Mouse (Mus musculus): Measurements from ENCODE around the gene Ndufaf1. TPM values are rescaled to one million over a fixed set of nuclear protein-coding genes. Genes with fewer than 3 reads are reported as not detected.
"Not testable (repeated sequence)": the region's sequence is repeated elsewhere in the genome, so short reads cannot be mapped to it uniquely, and the experiment has no call there.

Ndufaf1 gene
- total and polyA plus RNA-seq, 2 experiments from 2014 or later = 27.6 to 42.0 TPM

DNA sequence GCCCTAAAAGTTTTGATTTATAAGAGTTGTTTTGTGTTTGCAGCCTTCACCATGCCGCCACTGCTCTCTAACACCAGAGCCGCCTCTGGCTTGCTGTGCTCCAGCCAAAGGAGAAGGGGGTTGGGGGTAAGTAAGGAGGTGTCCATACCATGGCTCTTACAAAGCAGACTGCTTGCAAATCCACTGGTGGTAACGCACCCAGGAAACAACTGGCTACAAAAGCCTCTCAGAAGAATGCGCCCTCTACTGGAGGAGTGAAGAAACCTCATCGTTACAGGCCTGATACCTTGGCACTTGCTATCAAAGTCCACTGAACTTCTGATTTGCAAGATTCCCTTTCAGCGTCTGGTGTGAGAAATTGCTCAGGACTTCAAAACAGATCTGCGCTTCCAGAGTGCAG, 6.4 kb upstream of the Ndufaf1 start:
- Histone ChIP-seq H3K4me3 (ENCODE audit: low read depth, low read length) (no peak overlapping the region), H3K4me2 (ENCODE audit: low read depth) (no peak overlapping the region), H3K36me3 (ENCODE audit: insufficient read depth) (no peaks in the 10 kb centered on the region), H3K9me3 (ENCODE audit: low read length) (no peaks in the 10 kb centered on the region), H3K27ac (ENCODE audit: low read depth, low read length) (no peak overlapping the region), H3K4me1 (ENCODE audit: insufficient read depth) (no peaks in the 10 kb centered on the region), H3K9ac (no peak overlapping the region), H3K27me3 (ENCODE audit: insufficient read depth, low read length) (no peaks in the 10 kb centered on the region)
- DNase-seq = no peak
- no peak for ATAC-seq
- TF ChIP-seq CTCF (IDR thresholded peaks at IDR 0.05; ENCODE audit: low read depth) = peak; percentile 47
- WGBS = 12% methylated on average over 7 of the region's 7 CpGs

- DNase-seq; H3K27ac ChIP-seq (ENCODE audit: low read depth, low read length); H3K27me3 ChIP-seq (ENCODE audit: insufficient read depth, low read length); H3K4me1 ChIP-seq (ENCODE audit: insufficient read depth); H3K4me3 ChIP-seq (ENCODE audit: low read depth, low read length); ATAC-seq; H3K9me3 ChIP-seq (ENCODE audit: low read length); H3K4me2 ChIP-seq (ENCODE audit: low read depth); H3K9ac ChIP-seq; H3K36me3 ChIP-seq (ENCODE audit: insufficient read depth): not testable (repeated sequence)
- WGBS = 79% methylated on average over 19 of the region's 23 CpGs
Measured at GRCm38 (mm10) chr2:119665744-119666143, 3.1 kb upstream of the Ndufaf1 start.

DNA sequence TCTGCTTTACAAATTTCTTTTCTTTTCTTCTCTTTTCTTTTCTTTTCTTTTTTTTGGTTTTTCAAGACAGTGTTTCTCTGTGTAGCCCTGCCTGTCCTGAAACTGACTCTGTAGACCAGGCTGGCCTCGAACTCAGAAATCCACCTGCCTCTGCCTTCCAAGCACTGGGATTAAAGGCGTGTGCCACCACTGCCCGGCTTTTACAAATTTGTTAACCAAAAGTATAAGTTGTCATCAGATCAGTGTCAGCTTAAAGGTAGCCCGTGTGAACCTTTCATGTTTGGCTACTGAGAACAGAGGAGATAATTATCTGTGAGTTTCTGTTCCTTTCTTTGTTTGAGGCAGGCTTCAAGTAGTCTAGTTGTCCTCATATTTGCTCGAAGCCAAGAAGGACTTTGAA, 18.4 kb downstream of the Ndufaf1 start:
- Histone ChIP-seq H3K36me3 (ENCODE audit: insufficient read depth) (peaks cover 7% of the 10 kb centered on the region; the same call in 1 of the 2 replicates), H3K27me3 (ENCODE audit: insufficient read depth, low read length) (no peaks in the 10 kb centered on the region), H3K9ac (no peak overlapping the region), H3K4me3 (ENCODE audit: low read depth, low read length) (no peak overlapping the region), H3K9me3 (ENCODE audit: low read length) (no peaks in the 10 kb centered on the region), H3K27ac (ENCODE audit: low read depth, low read length) (no peak overlapping the region), H3K4me2 (ENCODE audit: low read depth) (no peak overlapping the region), H3K4me1 (ENCODE audit: insufficient read depth) (no peaks in the 10 kb centered on the region)
- WGBS = 87% methylated on average over 5 of the region's 5 CpGs
- ATAC-seq = no peak
- DNase-seq = no peak
- no peak for TF ChIP-seq CTCF (IDR thresholded peaks at IDR 0.05; ENCODE audit: low read depth)

GRCm38 (mm10) chr2:119641214-119641912, 21.3 kb downstream of the Ndufaf1 start:
- H3K36me3 ChIP-seq (ENCODE audit: insufficient read depth) = peaks cover 4% of the 10 kb centered on the region; the same call in 1 of the 2 replicates
- H3K27ac ChIP-seq (ENCODE audit: low read depth, low read length) = no peak overlapping the region
- no peak overlapping the region for H3K4me3 ChIP-seq (ENCODE audit: low read depth, low read length)
- no peak overlapping the region for H3K4me2 ChIP-seq (ENCODE audit: low read depth)
- ATAC-seq = no peak
- H3K4me1 ChIP-seq (ENCODE audit: insufficient read depth) = no peaks in the 10 kb centered on the region
- no peak for TF ChIP-seq CTCF (IDR thresholded peaks at IDR 0.05; ENCODE audit: low read depth)
- H3K27me3 ChIP-seq (ENCODE audit: insufficient read depth, low read length) = no peaks in the 10 kb centered on the region
- 92% methylated on average over 5 of the region's 5 CpGs for WGBS
- no peak overlapping the region for H3K9ac ChIP-seq
- no peaks in the 10 kb centered on the region for H3K9me3 ChIP-seq (ENCODE audit: low read length)
- no peak for DNase-seq

GRCm38 (mm10) chr2:119636781-119637180, 25.8 kb downstream of the Ndufaf1 start:
- H3K9me3 ChIP-seq (ENCODE audit: low read length) = no peaks in the 10 kb centered on the region
- H3K36me3 ChIP-seq (ENCODE audit: insufficient read depth) = no peaks in the 10 kb centered on the region; the same call in 1 of the 2 replicates
- no peaks in the 10 kb centered on the region for H3K4me1 ChIP-seq (ENCODE audit: insufficient read depth)
- peak; percentile 3 for DNase-seq
- H3K4me2 ChIP-seq (ENCODE audit: low read depth) = no peak overlapping the region
- H3K4me3 ChIP-seq (ENCODE audit: low read depth, low read length) = no peak overlapping the region
- no peak overlapping the region for H3K9ac ChIP-seq
- no peak for TF ChIP-seq CTCF (IDR thresholded peaks at IDR 0.05; ENCODE audit: low read depth)
- no peak for ATAC-seq
- H3K27ac ChIP-seq (ENCODE audit: low read depth, low read length) = no peak overlapping the region
- no peaks in the 10 kb centered on the region for H3K27me3 ChIP-seq (ENCODE audit: insufficient read depth, low read length)
- 78% methylated on average over 1 of the region's 1 CpGs for WGBS

GRCm38 (mm10) chr2:119621302-119621701, 41.3 kb downstream of the Ndufaf1 start:
- H3K4me3 ChIP-seq (ENCODE audit: low read depth, low read length) = no peak overlapping the region
- H3K36me3 ChIP-seq (ENCODE audit: insufficient read depth) = no peaks in the 10 kb centered on the region
- no peaks in the 10 kb centered on the region for H3K27me3 ChIP-seq (ENCODE audit: insufficient read depth, low read length)
- no peak overlapping the region for H3K4me2 ChIP-seq (ENCODE audit: low read depth)
- no peak overlapping the region for H3K27ac ChIP-seq (ENCODE audit: low read depth, low read length)
- no peaks in the 10 kb centered on the region for H3K4me1 ChIP-seq (ENCODE audit: insufficient read depth)
- ATAC-seq (no peak), DNase-seq (no peak)
- no peaks in the 10 kb centered on the region for H3K9me3 ChIP-seq (ENCODE audit: low read length)
- H3K9ac ChIP-seq = no peak overlapping the region
- 99% methylated on average over 2 of the region's 2 CpGs for WGBS
- TF ChIP-seq CTCF (IDR thresholded peaks at IDR 0.05; ENCODE audit: low read depth) = no peak

- not testable (repeated sequence) for H3K9me3 ChIP-seq (ENCODE audit: low read length); H3K27me3 ChIP-seq (ENCODE audit: insufficient read depth, low read length); DNase-seq; H3K27ac ChIP-seq (ENCODE audit: low read depth, low read length); ATAC-seq; H3K9ac ChIP-seq; H3K36me3 ChIP-seq (ENCODE audit: insufficient read depth); H3K4me1 ChIP-seq (ENCODE audit: insufficient read depth)
- WGBS = 7% methylated on average over 6 of the region's 6 CpGs
- H3K4me3 ChIP-seq (ENCODE audit: low read depth, low read length) = peak overlapping the region; percentile 76
- peak overlapping the region; percentile 83 for H3K4me2 ChIP-seq (ENCODE audit: low read depth)
Measured at GRCm38 (mm10) chr2:119619002-119619401, 43.6 kb downstream of the Ndufaf1 start.

Data from forebrain, postnatal 0 days (tissue).